Mouse (Mus musculus) inflammation-experienced regulatory T-cells, adult 6 months (primary cell): Measurements from ENCODE around the gene Zbtb2. TPM values are rescaled to one million over a fixed set of nuclear protein-coding genes. Genes with fewer than 3 reads are reported as not detected.

Source experiments
- ATAC-seq: one replicate; pipeline ENCODE4 v1.8.0; 2017
- polyA plus RNA-seq, 3 experiments: library from polyadenylated mRNA; unstranded; fragments of 100-300 nt; shearing (Covaris generic); gene quantifications; one replicate each; pipeline ENCODE4 v1.2.1; 2017

Gene Zbtb2
- polyA plus RNA-seq, 3 experiments from 2014 or later: 9.1 to 11.5 (median 11.1) TPM

DNA sequence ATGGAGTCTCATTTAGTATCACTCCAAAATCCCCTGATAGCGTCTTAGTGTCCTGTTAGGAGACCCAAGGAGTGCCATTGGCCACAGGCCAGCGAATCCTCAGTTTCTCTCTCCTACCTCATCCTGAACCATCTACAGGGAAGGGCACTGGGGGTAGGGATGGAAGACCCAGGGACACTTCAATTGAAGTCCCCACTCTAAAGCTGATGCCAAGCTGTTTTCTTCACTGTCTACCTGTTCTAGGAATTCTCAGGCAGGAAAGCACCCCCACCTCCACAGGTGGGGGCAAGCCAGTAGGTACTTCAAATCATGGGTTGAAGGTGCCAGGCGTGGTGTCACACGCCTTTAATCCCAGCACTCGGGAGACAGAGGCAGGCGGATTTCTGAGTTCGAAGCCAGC is 3.7 kb downstream of the Zbtb2 start:
- no peak for ATAC-seq

GRCm38 (mm10) chr10:4380748-4381147 is 7.2 kb downstream of the Zbtb2 start:
- no peak for ATAC-seq

- no peak for ATAC-seq
These were observed 11.0 kb downstream of the Zbtb2 start for GRCm38 (mm10) chr10:4376931-4377330.

GRCm38 (mm10) chr10:4376461-4376860 is 11.4 kb downstream of the Zbtb2 start:
- ATAC-seq: no peak

DNA sequence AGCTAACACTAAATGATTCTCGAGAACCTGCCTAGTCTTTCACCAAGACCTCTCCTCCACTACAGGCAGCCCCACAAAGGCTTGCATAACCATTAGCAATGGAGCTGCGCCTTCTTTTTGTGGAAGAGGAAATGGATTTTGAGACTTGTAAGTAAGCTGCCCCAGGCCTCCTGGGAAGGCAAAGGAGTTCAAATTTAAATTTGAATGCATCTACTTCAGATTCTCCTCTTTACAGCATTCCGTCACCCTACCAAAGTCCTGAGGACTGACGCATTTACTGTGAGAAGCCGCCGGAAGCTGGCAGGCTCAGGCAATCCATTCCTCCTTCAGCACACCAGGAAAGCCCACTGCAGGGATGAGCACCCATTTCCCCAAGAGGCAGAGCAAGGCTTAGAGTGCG is 12.6 kb downstream of the Zbtb2 start:
- no peak for ATAC-seq

GRCm38 (mm10) chr10:4374734-4375133 is 13.2 kb downstream of the Zbtb2 start:
- no peak for ATAC-seq

- no peak for ATAC-seq
These were observed 13.7 kb downstream of the Zbtb2 start for GRCm38 (mm10) chr10:4374239-4374638.

- no peak for ATAC-seq
These were observed 14.3 kb downstream of the Zbtb2 start for GRCm38 (mm10) chr10:4373558-4373957.

DNA sequence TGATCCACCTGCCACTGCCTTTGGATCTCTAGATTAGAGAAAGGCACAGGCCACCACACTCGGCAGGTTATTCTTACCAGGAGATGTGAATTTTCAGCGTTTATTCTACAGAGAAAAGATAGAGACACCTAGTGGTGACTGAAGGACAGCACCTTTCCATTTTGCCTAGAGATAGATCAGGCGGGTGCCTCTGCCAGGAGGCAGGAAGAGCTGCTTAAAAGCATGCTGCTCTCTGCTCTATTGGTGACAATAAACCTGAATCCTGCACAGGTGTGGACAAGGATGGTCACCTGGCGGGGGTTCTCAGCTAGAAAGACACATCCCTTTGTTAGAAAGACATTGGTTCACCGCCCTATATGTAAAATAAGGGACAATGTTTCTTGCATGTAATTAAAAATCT is 15.9 kb downstream of the Zbtb2 start:
- ATAC-seq: peak; percentile 86

DNA sequence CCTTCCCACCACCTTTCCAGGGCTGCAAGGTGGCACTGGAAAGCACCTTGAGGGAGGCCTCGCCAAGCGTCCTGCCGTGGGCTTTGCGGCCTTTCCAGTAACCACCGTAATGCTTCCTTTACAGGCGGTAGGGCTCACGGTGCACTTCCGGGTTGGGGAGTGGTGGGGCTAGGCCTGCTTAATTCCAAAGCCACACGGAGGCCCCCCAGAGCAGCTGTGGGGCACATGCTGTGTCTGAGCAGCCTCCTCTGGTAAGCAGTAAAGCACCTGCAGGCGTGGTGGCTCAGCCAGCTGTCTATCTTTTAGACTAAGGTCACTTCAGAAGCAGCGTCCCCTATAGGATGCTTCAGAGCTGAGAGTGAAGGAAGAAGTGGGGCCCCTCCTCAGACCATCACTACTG is 17.8 kb downstream of the Zbtb2 start:
- ATAC-seq: no peak

DNA sequence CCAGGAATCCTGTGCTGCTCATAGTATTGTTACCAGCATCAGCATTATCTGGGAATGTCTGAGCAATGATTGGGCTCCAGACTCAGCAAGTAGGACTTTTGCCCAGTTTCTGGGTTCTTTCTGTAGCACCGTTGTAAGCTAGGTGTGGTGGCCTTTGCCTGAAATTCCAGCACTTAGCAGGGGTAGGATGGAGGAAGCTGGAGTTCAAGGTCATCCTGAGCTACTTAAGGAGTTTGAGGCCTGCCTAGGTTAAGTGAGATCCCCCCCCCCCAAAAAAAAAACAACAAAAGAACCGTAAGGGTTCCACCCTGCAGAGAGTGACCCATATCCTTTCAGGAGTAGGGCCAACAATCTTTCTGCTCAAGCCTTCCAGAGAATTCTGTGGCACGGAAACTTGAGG is 23.3 kb downstream of the Zbtb2 start:
- no peak for ATAC-seq

DNA sequence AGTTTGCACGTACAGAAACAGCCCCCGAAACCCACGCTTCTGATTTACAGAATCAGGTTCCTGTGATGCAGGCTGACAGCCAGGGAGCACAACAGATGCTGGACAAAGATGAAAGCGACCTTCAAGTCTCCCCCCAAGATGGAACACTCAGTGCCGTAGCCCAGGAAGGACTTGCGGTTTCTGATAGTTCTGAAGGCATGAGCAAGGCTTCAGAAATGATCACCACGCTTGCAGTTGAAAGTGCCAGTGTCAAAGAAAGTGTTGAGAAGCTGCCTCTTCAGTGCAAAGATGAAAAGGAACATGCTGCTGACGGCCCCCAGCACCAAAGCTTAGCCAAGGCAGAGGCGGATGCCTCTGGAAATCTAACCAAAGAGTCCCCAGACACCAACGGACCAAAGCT is 30.5 kb downstream of the Zbtb2 start:
- peak; percentile 60 for ATAC-seq

DNA sequence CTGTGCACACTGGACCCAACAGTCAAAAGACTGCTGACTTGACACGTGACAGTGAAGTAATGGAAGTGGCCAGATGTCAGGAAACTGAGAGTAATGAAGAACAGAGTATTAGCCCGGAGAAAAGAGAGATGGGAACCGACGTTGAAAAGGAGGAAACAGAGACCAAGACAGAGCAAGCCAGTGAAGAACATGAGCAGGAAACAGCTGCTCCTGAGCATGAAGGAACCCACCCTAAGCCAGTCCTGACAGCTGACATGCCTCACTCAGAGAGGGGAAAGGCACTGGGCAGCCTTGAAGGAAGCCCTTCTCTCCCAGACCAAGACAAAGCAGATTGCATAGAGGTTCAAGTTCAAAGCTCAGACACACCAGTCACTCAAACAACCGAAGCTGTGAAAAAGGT is 31.3 kb downstream of the Zbtb2 start:
- ATAC-seq: peak; percentile 19

- ATAC-seq: peak; percentile 76
These were observed 31.9 kb downstream of the Zbtb2 start for GRCm38 (mm10) chr10:4355882-4356451.

GRCm38 (mm10) chr10:4354371-4355260 is 33.3 kb downstream of the Zbtb2 start:
- no peak for ATAC-seq

DNA sequence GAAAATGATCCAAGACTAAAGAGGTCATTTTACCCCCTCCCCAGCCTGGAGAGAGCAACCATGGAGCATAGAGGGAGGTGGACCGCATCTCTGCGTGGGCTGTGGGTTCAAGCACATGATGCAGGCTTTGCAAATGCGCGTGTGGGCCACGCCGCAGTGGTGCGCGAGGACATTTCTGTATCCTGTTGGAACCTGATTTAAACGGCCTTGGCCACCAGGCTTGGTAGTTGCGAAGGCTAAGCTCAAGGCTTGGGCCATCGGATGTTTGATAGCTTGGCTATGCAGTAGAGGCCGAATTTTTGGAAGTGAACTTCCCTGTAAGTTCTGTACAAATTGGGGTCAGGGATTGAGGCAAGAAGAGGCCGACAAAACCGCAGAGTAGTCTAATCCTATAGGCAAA is 40.3 kb downstream of the Zbtb2 start:
- ATAC-seq: no peak

DNA sequence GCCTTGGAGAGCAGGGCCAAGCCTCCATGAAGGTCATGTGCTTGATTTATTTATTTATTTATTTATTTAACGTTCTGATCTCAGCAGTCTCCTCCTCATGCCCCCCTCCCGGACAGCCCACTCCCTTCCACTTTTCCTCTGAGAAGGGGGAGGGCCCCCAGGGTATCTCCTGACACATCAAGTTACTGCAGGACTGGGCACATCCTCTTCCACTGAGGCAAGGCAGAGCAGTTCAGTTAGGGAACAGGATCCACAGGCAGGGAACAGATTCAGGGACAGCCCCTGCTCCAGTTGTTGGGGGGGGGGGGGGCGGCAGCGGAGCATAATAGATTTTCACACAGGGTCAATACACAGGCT is 40.8 kb downstream of the Zbtb2 start:
- no peak for ATAC-seq

GRCm38 (mm10) chr10:4346489-4347135 is 41.3 kb downstream of the Zbtb2 start:
- ATAC-seq: peak; percentile 83

DNA sequence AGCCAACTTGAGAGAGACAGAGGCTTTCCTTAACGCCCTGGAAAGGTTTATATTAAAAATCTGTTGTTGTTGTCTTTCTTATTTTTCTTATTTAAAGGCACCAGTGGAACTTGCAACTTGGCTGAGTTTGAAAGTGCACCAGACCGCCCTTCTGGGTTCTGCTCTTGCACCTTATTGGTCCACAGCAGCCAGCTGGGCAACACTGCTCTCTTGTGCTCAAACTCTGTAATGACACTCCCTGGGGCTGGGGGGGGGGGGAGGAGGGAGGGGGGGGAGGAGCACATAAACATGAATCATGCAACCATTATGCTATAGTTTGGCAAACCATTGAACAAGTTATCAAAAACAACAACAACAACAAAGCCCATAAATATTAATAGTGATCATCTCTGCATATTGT is 46.5 kb downstream of the Zbtb2 start:
- peak; percentile 84 for ATAC-seq

- ATAC-seq: no peak
These were observed 48.9 kb downstream of the Zbtb2 start for GRCm38 (mm10) chr10:4338863-4339461.

- peak; percentile 73 for ATAC-seq
These were observed 53.7 kb downstream of the Zbtb2 start for GRCm38 (mm10) chr10:4334039-4334683.

GRCm38 (mm10) chr10:4333319-4333718 is 54.6 kb downstream of the Zbtb2 start:
- ATAC-seq: peak; percentile 51
